Mouse (Mus musculus): ENCODE measurements around the gene 4430402I18Rik.

GRCm38 (mm10) chr19:28869251-28869855, 98.2 kb downstream of the 4430402I18Rik start:
- TF ChIP-seq ZNF384 (IDR thresholded peaks at IDR 0.05; ENCODE audit: low read depth, low read length) (no peak), HCFC1 (IDR thresholded peaks at IDR 0.05; ENCODE audit: borderline replicate concordance, insufficient read depth, low read length) (no peak)

Measured in ES-E14 (cell line).